In the genomic region with DNA sequence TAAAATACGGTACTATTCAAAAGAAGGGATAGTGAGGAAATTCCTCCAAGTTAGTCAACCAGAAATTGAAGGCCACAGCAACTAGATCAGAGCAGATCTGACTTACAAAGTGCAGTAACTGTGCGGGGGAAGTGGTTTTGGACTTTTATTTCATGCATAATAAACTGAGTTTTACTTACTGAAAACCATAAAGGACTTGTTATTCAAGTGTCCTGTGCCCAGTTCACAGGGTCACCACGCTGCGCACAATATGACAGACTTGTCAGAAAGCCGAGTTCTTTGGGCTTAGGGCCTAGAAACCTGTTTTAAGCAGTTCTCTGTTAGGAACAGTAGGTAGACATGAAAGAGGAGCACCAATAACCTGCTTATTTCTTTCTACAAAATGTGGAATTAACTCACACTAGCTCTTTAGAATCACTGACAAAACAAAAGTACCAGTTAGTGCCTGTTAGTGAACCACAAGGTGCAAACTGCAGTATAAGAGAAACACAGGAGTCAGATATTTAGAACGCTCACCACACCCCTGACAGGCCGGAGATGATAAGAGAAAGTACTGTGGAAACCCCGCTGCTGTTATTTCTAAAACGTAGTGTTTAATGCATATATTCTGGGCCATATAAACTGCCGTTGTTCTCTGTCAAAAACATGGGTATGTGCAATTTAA, we compare ENCODE assay signal across 9 mouse cellular contexts. TPM values are rescaled to one million over a fixed set of nuclear protein-coding genes. Genes with fewer than 3 reads are reported as not detected.
DNase-seq lines count a peak whose midpoint lies in the region; ATAC-seq and TF ChIP-seq lines count a peak whose summit lies in the region.
"Had no signal": no experiment of that assay in that cellular context is flagged by ENCODE, and none has a peak within 500 bp of the region (broad histone marks: within the 10 kb centered on the region; RNA-seq: fewer than 3 reads in every experiment).

Slc25a21 (minus strand) TSS at position 110 of the 664 bp plus-strand sequence.

- 68% methylated on average over 10 of the region's 10 CpGs for WGBS in kidney, postnatal 0 days
- WGBS in embryonic facial prominence, embryonic 11.5 days, result 51% methylated on average over 10 of the region's 10 CpGs
- WGBS in intestine, embryonic 16.5 days, result 71% methylated on average over 10 of the region's 10 CpGs
- WGBS in neural tube, embryonic 13.5 days, result 54% methylated on average over 10 of the region's 10 CpGs

- ATAC-seq in kidney, postnatal 0 days (replicated peaks; ENCODE audit: low FRiP score, low read depth), result peak; percentile 10
- ATAC-seq in embryonic facial prominence, embryonic 11.5 days (replicated peaks; ENCODE audit: insufficient number of reproducible peaks, low FRiP score, low TSS enrichment, low read depth), result no peak
- 0 out of 2 replicates have a peak, but pooled peaks have one; percentile 46 for ATAC-seq in intestine, embryonic 16.5 days
- ATAC-seq in neural tube, embryonic 13.5 days (ENCODE audit: low read depth), result no peak

- peak within 1 kb of the TSS; percentile 90 for H3K4me2 ChIP-seq in kidney, postnatal 0 days (ENCODE audit: low read length)
- H3K4me2 ChIP-seq in embryonic facial prominence, embryonic 11.5 days (ENCODE audit: low read depth, low read length), result peak within 1 kb of the TSS; percentile 80
- peak within 1 kb of the TSS; percentile 94 for H3K4me2 ChIP-seq in intestine, embryonic 16.5 days (ENCODE audit: low read depth, low read length)
- peak within 1 kb of the TSS; percentile 86 for H3K4me2 ChIP-seq in neural tube, embryonic 13.5 days

- DNase-seq in kidney, postnatal 0 days (ENCODE audit: low spot score), result peak; percentile 55
- DNase-seq in kidney, adult 9 months, result no peak
- no peak for DNase-seq in embryonic facial prominence, embryonic 11.5 days (ENCODE audit: low spot score)
- no peak for DNase-seq in ovary, postnatal 14 days (ENCODE audit: low spot score)
- DNase-seq in adrenal gland, postnatal 10 days, result no peak
- DNase-seq in urinary bladder, postnatal 14 days (ENCODE audit: low spot score), result no peak

- H3K27ac ChIP-seq in kidney, postnatal 0 days, result peak within 1 kb of the TSS; percentile 8
- no peak within 1 kb of the TSS for H3K27ac ChIP-seq in embryonic facial prominence, embryonic 11.5 days (replicated peaks; ENCODE audit: low read depth, low read length)
- H3K27ac ChIP-seq in intestine, embryonic 16.5 days (ENCODE audit: low read length), result no peak within 1 kb of the TSS
- no peak within 1 kb of the TSS for H3K27ac ChIP-seq in neural tube, embryonic 13.5 days (replicated peaks)

- peak within 1 kb of the TSS; percentile 53 for H3K4me3 ChIP-seq in kidney, postnatal 0 days (replicated peaks; ENCODE audit: low read depth, low read length)
- H3K4me3 ChIP-seq in embryonic facial prominence, embryonic 11.5 days (ENCODE audit: low read depth, low read length), result peak within 1 kb of the TSS; percentile 47
- peak within 1 kb of the TSS; percentile 59 for H3K4me3 ChIP-seq in intestine, embryonic 16.5 days (ENCODE audit: low read length)
- peak within 1 kb of the TSS; percentile 47 for H3K4me3 ChIP-seq in neural tube, embryonic 13.5 days

- no peaks in the 10 kb centered on the region for H3K4me1 ChIP-seq in kidney, postnatal 0 days (replicated peaks; ENCODE audit: insufficient read depth, low read length)
- no peaks in the 10 kb centered on the region for H3K4me1 ChIP-seq in embryonic facial prominence, embryonic 11.5 days (ENCODE audit: control insufficient read depth, insufficient read depth, low read length)
- H3K4me1 ChIP-seq in intestine, embryonic 16.5 days (ENCODE audit: control insufficient read depth, insufficient read depth, low read length), result peaks cover 4% of the 10 kb centered on the region; the same call in 1 of the 2 replicates
- peaks cover 12% of the 10 kb centered on the region for H3K4me1 ChIP-seq in neural tube, embryonic 13.5 days (replicated peaks)

- H3K9ac ChIP-seq in kidney, postnatal 0 days (ENCODE audit: low read depth, low read length), result peak within 1 kb of the TSS; percentile 54
- peak within 1 kb of the TSS; percentile 58 for H3K9ac ChIP-seq in embryonic facial prominence, embryonic 11.5 days (replicated peaks; ENCODE audit: low read length)
- peak within 1 kb of the TSS; percentile 66 for H3K9ac ChIP-seq in intestine, embryonic 16.5 days (ENCODE audit: low read depth, low read length)
- peak within 1 kb of the TSS; percentile 56 for H3K9ac ChIP-seq in neural tube, embryonic 13.5 days

- no peaks in the 10 kb centered on the region for H3K36me3 ChIP-seq in kidney, postnatal 0 days (ENCODE audit: insufficient read depth, low read length)
- H3K36me3 ChIP-seq in embryonic facial prominence, embryonic 11.5 days (replicated peaks; ENCODE audit: control insufficient read depth, insufficient read depth, low read depth, low read length), result no peaks in the 10 kb centered on the region
- no peaks in the 10 kb centered on the region for H3K36me3 ChIP-seq in intestine, embryonic 16.5 days (ENCODE audit: control insufficient read depth, insufficient read depth, low read length)
- no peaks in the 10 kb centered on the region for H3K36me3 ChIP-seq in neural tube, embryonic 13.5 days

- no peaks in the 10 kb centered on the region for H3K9me3 ChIP-seq in kidney, postnatal 0 days (replicated peaks; ENCODE audit: low read length)
- no peaks in the 10 kb centered on the region for H3K9me3 ChIP-seq in embryonic facial prominence, embryonic 11.5 days (replicated peaks; ENCODE audit: control insufficient read depth, low read length)
- H3K9me3 ChIP-seq in intestine, embryonic 16.5 days (ENCODE audit: control insufficient read depth, low read length), result no peaks in the 10 kb centered on the region
- no peaks in the 10 kb centered on the region for H3K9me3 ChIP-seq in neural tube, embryonic 13.5 days

- no peak for TF ChIP-seq CTCF in kidney, postnatal 0 days (IDR thresholded peaks at IDR 0.05; ENCODE audit: low read depth)

- no peaks in the 10 kb centered on the region for H3K27me3 ChIP-seq in kidney, postnatal 0 days (ENCODE audit: insufficient read depth, low read length)
- H3K27me3 ChIP-seq in embryonic facial prominence, embryonic 11.5 days (ENCODE audit: control insufficient read depth, insufficient read depth, low read length), result no peaks in the 10 kb centered on the region; the same call in 1 of the 2 replicates
- H3K27me3 ChIP-seq in intestine, embryonic 16.5 days (replicated peaks; ENCODE audit: control insufficient read depth, insufficient read depth, low read length), result peaks cover 9% of the 10 kb centered on the region; the same call in 1 of the 2 replicates
- peaks cover 31% of the 10 kb centered on the region for H3K27me3 ChIP-seq in neural tube, embryonic 13.5 days

RNA-seq across cellular contexts. Expression of gene Slc25a21, which starts in this region (rescaled TPM):
- 5.1 and 6.4 TPM in 2 replicates for polyA plus RNA-seq in kidney, postnatal 0 days (2015; fragmentation: Nextera tagmentation; extraction: Ambion mirVana)
- 1.9 and 2.4 TPM in 2 replicates for polyA plus RNA-seq in embryonic facial prominence, embryonic 11.5 days (2014; fragmentation: Nextera tagmentation; extraction: Ambion mirVana)
- 0.21 and 0.71 TPM in 2 replicates for polyA plus RNA-seq in intestine, embryonic 16.5 days (2015; fragmentation: Nextera tagmentation; extraction: Ambion mirVana)
- polyA plus RNA-seq in neural tube, embryonic 13.5 days (2015; fragmentation: Nextera tagmentation; extraction: Ambion mirVana), result 0.28 TPM in 1 of 2 replicates, not detected in the other
- 1 to 10 TPM; 1.9 to 2.1 TPM for total RNA-seq in adrenal gland, postnatal 10 days (2021)
- total RNA-seq: monocyte, adult 5-6 weeks had no signal

Comparison
In these comparisons a context has a peak if more than half of its experiments do, and no peak if none do; other contexts are left out.
1. Peak in ATAC-seq, H3K4me3 ChIP-seq, H3K9ac ChIP-seq and H3K4me2 ChIP-seq in intestine, embryonic 16.5 days; RNA of the gene not detected or under 1 TPM.